Mouse (Mus musculus): Measurements from ENCODE around the gene Dusp22. TPM values are rescaled to one million over a fixed set of nuclear protein-coding genes. Genes with fewer than 3 reads are reported as not detected.

The Dusp22 gene
- polyA plus RNA-seq, 1 experiment from 2014 or later, result 34.9 TPM

- Histone ChIP-seq H3K27ac (no peak overlapping the region), H3K9me3 (ENCODE audit: control insufficient read depth, low read length) (no peaks in the 10 kb centered on the region), H3K27me3 (ENCODE audit: control insufficient read depth, insufficient read depth, low read length) (no peaks in the 10 kb centered on the region), H3K4me1 (replicated peaks; ENCODE audit: control insufficient read depth, insufficient read depth, low read length) (no peaks in the 10 kb centered on the region), H3K36me3 (replicated peaks; ENCODE audit: control insufficient read depth, insufficient read depth) (no peaks in the 10 kb centered on the region), H3K4me3 (replicated peaks; ENCODE audit: low read length) (no peak overlapping the region), H3K4me2 (replicated peaks) (no peak overlapping the region), H3K9ac (no peak overlapping the region)
- DNase-seq (ENCODE audit: low spot score), result no peak
- 94% methylated on average over 12 of the region's 12 CpGs for WGBS
- ATAC-seq (ENCODE audit: low FRiP score), result no peak
Observed at GRCm38 (mm10) chr13:30688035-30688616, 28.3 kb downstream of the Dusp22 start.

- no peak for DNase-seq (ENCODE audit: low spot score)
- Histone ChIP-seq H3K36me3 (replicated peaks; ENCODE audit: control insufficient read depth, insufficient read depth) (no peaks in the 10 kb centered on the region), H3K27ac (no peak overlapping the region), H3K9ac (no peak overlapping the region), H3K4me1 (replicated peaks; ENCODE audit: control insufficient read depth, insufficient read depth, low read length) (no peaks in the 10 kb centered on the region), H3K4me2 (replicated peaks) (no peak overlapping the region), H3K9me3 (ENCODE audit: control insufficient read depth, low read length) (no peaks in the 10 kb centered on the region), H3K27me3 (ENCODE audit: control insufficient read depth, insufficient read depth, low read length) (no peaks in the 10 kb centered on the region), H3K4me3 (replicated peaks; ENCODE audit: low read length) (no peak overlapping the region)
- no peak for ATAC-seq (ENCODE audit: low FRiP score)
- WGBS, result 98% methylated on average over 5 of the region's 5 CpGs
Observed at GRCm38 (mm10) chr13:30689475-30689874, 29.7 kb downstream of the Dusp22 start.

- H3K4me2 ChIP-seq (replicated peaks), result no peak overlapping the region
- WGBS, result 80% methylated on average over 9 of the region's 9 CpGs
- ATAC-seq (ENCODE audit: low FRiP score), result no peak
- no peak overlapping the region for H3K27ac ChIP-seq
- no peaks in the 10 kb centered on the region for H3K27me3 ChIP-seq (ENCODE audit: control insufficient read depth, insufficient read depth, low read length)
- H3K9me3 ChIP-seq (ENCODE audit: control insufficient read depth, low read length), result no peaks in the 10 kb centered on the region
- no peak overlapping the region for H3K9ac ChIP-seq
- H3K4me1 ChIP-seq (replicated peaks; ENCODE audit: control insufficient read depth, insufficient read depth, low read length), result no peaks in the 10 kb centered on the region
- H3K4me3 ChIP-seq (replicated peaks; ENCODE audit: low read length), result no peak overlapping the region
- DNase-seq (ENCODE audit: low spot score), result no peak
- H3K36me3 ChIP-seq (replicated peaks; ENCODE audit: control insufficient read depth, insufficient read depth), result no peaks in the 10 kb centered on the region; the same call in 1 of the 2 replicates
Observed at GRCm38 (mm10) chr13:30691441-30692292, 31.9 kb downstream of the Dusp22 start.

- ATAC-seq (ENCODE audit: low FRiP score) (no peak), DNase-seq (ENCODE audit: low spot score) (no peak)
- H3K9ac ChIP-seq, result no peak overlapping the region
- no peaks in the 10 kb centered on the region for H3K27me3 ChIP-seq (ENCODE audit: control insufficient read depth, insufficient read depth, low read length)
- peaks cover 2% of the 10 kb centered on the region; the same call in 1 of the 2 replicates for H3K36me3 ChIP-seq (replicated peaks; ENCODE audit: control insufficient read depth, insufficient read depth)
- 93% methylated on average over 7 of the region's 7 CpGs for WGBS
- no peak overlapping the region for H3K4me3 ChIP-seq (replicated peaks; ENCODE audit: low read length)
- no peak overlapping the region for H3K27ac ChIP-seq
- H3K4me2 ChIP-seq (replicated peaks), result no peak overlapping the region
- no peaks in the 10 kb centered on the region for H3K4me1 ChIP-seq (replicated peaks; ENCODE audit: control insufficient read depth, insufficient read depth, low read length)
- no peaks in the 10 kb centered on the region for H3K9me3 ChIP-seq (ENCODE audit: control insufficient read depth, low read length)
Observed at GRCm38 (mm10) chr13:30692644-30693385, 33.0 kb downstream of the Dusp22 start.

- Histone ChIP-seq H3K4me1 (replicated peaks; ENCODE audit: control insufficient read depth, insufficient read depth, low read length) (no peaks in the 10 kb centered on the region), H3K27me3 (ENCODE audit: control insufficient read depth, insufficient read depth, low read length) (no peaks in the 10 kb centered on the region), H3K9ac (no peak overlapping the region), H3K36me3 (replicated peaks; ENCODE audit: control insufficient read depth, insufficient read depth) (peaks cover 7% of the 10 kb centered on the region; the same call in 1 of the 2 replicates), H3K27ac (no peak overlapping the region), H3K4me3 (replicated peaks; ENCODE audit: low read length) (no peak overlapping the region), H3K9me3 (ENCODE audit: control insufficient read depth, low read length) (no peaks in the 10 kb centered on the region), H3K4me2 (replicated peaks) (no peak overlapping the region)
- DNase-seq (ENCODE audit: low spot score) (no peak), ATAC-seq (ENCODE audit: low FRiP score) (no peak)
- 63% methylated on average over 1 of the region's 1 CpGs for WGBS
Observed at GRCm38 (mm10) chr13:30695232-30695631, 35.4 kb downstream of the Dusp22 start.

- no peak overlapping the region for H3K27ac ChIP-seq
Observed at GRCm38 (mm10) chr13:30695890-30696289, 36.1 kb downstream of the Dusp22 start.

GRCm38 (mm10) chr13:30697880-30698279, 38.1 kb downstream of the Dusp22 start:
- Histone ChIP-seq H3K9me3 (ENCODE audit: control insufficient read depth, low read length) (no peaks in the 10 kb centered on the region), H3K9ac (no peak overlapping the region), H3K27me3 (ENCODE audit: control insufficient read depth, insufficient read depth, low read length) (no peaks in the 10 kb centered on the region), H3K27ac (no peak overlapping the region), H3K4me2 (replicated peaks) (no peak overlapping the region), H3K4me1 (replicated peaks; ENCODE audit: control insufficient read depth, insufficient read depth, low read length) (no peaks in the 10 kb centered on the region), H3K4me3 (replicated peaks; ENCODE audit: low read length) (no peak overlapping the region), H3K36me3 (replicated peaks; ENCODE audit: control insufficient read depth, insufficient read depth) (peaks cover 7% of the 10 kb centered on the region; the same call in 1 of the 2 replicates)
- 96% methylated on average over 5 of the region's 5 CpGs for WGBS
- DNase-seq (ENCODE audit: low spot score) (no peak), ATAC-seq (ENCODE audit: low FRiP score) (no peak)

More at GRCm38 (mm10) chr13:30695890-30696289, 36.1 kb downstream of the Dusp22 start:
- no peak overlapping the region for H3K4me2 ChIP-seq (replicated peaks)
- H3K4me3 ChIP-seq (replicated peaks; ENCODE audit: low read length), result no peak overlapping the region
- H3K9ac ChIP-seq, result no peak overlapping the region
- no peaks in the 10 kb centered on the region for H3K9me3 ChIP-seq (ENCODE audit: control insufficient read depth, low read length)
- ATAC-seq (ENCODE audit: low FRiP score) (no peak), DNase-seq (ENCODE audit: low spot score) (no peak)
- no peaks in the 10 kb centered on the region for H3K4me1 ChIP-seq (replicated peaks; ENCODE audit: control insufficient read depth, insufficient read depth, low read length)
- peaks cover 7% of the 10 kb centered on the region; the same call in 1 of the 2 replicates for H3K36me3 ChIP-seq (replicated peaks; ENCODE audit: control insufficient read depth, insufficient read depth)
- whole genome bisulfite sequencing, result 89% methylated on average over 2 of the region's 2 CpGs
- H3K27me3 ChIP-seq (ENCODE audit: control insufficient read depth, insufficient read depth, low read length), result no peaks in the 10 kb centered on the region

GRCm38 (mm10) chr13:30702695-30703094, 42.9 kb downstream of the Dusp22 start:
- H3K4me3 ChIP-seq (replicated peaks; ENCODE audit: low read length), result no peak overlapping the region
- ATAC-seq (ENCODE audit: low FRiP score) (no peak), DNase-seq (ENCODE audit: low spot score) (no peak)
- peaks cover 10% of the 10 kb centered on the region; the same call in 1 of the 2 replicates for H3K36me3 ChIP-seq (replicated peaks; ENCODE audit: control insufficient read depth, insufficient read depth)
- H3K4me2 ChIP-seq (replicated peaks), result no peak overlapping the region
- WGBS, result 97% methylated on average over 5 of the region's 5 CpGs
- no peak overlapping the region for H3K27ac ChIP-seq
- no peak overlapping the region for H3K9ac ChIP-seq
- no peaks in the 10 kb centered on the region for H3K4me1 ChIP-seq (replicated peaks; ENCODE audit: control insufficient read depth, insufficient read depth, low read length)
- no peaks in the 10 kb centered on the region for H3K9me3 ChIP-seq (ENCODE audit: control insufficient read depth, low read length)
- no peaks in the 10 kb centered on the region for H3K27me3 ChIP-seq (ENCODE audit: control insufficient read depth, insufficient read depth, low read length)

Measured in hindbrain, embryonic 14.5 days (tissue).